Mouse (Mus musculus): ENCODE measurements around the gene Map7. TPM values are rescaled to one million over a fixed set of nuclear protein-coding genes. Genes with fewer than 3 reads are reported as not detected.
A peak's percentile ranks its signal among the peaks of the same experiment; 100 is the strongest.

The Map7 gene
- total and polyA plus RNA-seq, 2 experiments from 2014 or later: 6.3 to 14.5 TPM

DNA sequence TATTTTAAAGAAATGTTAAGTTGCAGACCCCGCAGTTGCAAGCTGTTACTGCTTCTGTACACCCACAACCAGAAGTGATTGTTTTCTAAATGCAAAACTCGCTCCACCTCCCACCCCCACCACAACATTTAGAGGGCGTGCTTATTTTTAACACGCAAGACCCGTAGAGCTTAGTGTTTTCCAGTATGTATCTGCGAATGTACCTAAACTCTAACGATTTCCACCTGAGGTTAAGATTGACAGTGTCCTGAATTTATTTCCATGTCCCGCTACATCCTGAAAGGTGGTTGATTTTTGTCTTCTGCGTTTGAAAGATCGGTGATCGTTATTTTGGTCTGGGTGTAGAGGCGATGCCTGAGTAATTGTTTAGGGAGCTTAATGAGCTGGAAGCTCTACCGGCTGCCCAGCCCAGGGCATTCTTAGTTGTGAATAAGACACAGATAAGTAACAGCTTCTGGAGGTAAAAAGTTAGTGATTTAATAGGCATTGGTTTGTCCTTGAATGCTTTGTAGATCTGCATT is 1.6 kb downstream of the Map7 start:
- Histone ChIP-seq H3K4me3 (ENCODE audit: low read depth, low read length) (peak overlapping the region; percentile 71), H3K9me3 (ENCODE audit: low read length) (no peaks in the 10 kb centered on the region), H3K27ac (ENCODE audit: low read depth, low read length) (no peak overlapping the region), H3K9ac (peak overlapping the region; percentile 55), H3K4me2 (ENCODE audit: low read depth) (peak overlapping the region; percentile 95), H3K27me3 (ENCODE audit: insufficient read depth, low read length) (peaks cover 23% of the 10 kb centered on the region), H3K36me3 (ENCODE audit: insufficient read depth) (no peaks in the 10 kb centered on the region), H3K4me1 (ENCODE audit: insufficient read depth) (no peaks in the 10 kb centered on the region)
- DNase-seq: peak; percentile 56
- ATAC-seq: no peak
- WGBS: under 1% methylated on average over 13 of the region's 13 CpGs
- TF ChIP-seq CTCF (IDR thresholded peaks at IDR 0.05; ENCODE audit: low read depth): no peak

- TF ChIP-seq CTCF (IDR thresholded peaks at IDR 0.05; ENCODE audit: low read depth): peak; percentile 56
- H3K9me3 ChIP-seq (ENCODE audit: low read length): no peaks in the 10 kb centered on the region
- H3K27me3 ChIP-seq (ENCODE audit: insufficient read depth, low read length): peaks cover 23% of the 10 kb centered on the region
- no peak overlapping the region for H3K4me3 ChIP-seq (ENCODE audit: low read depth, low read length)
- no peak for ATAC-seq
- H3K9ac ChIP-seq: no peak overlapping the region
- H3K4me2 ChIP-seq (ENCODE audit: low read depth): no peak overlapping the region
- H3K4me1 ChIP-seq (ENCODE audit: insufficient read depth): no peaks in the 10 kb centered on the region
- no peak overlapping the region for H3K27ac ChIP-seq (ENCODE audit: low read depth, low read length)
- DNase-seq: no peak
- 88% methylated on average over 1 of the region's 1 CpGs for WGBS
- no peaks in the 10 kb centered on the region for H3K36me3 ChIP-seq (ENCODE audit: insufficient read depth)
Observed at GRCm38 (mm10) chr10:20152131-20152530, 3.9 kb downstream of the Map7 start.

- WGBS: 47% methylated on average over 2 of the region's 2 CpGs
- Histone ChIP-seq H3K36me3 (ENCODE audit: insufficient read depth) (no peaks in the 10 kb centered on the region), H3K4me2 (ENCODE audit: low read depth) (no peak overlapping the region), H3K4me1 (ENCODE audit: insufficient read depth) (no peaks in the 10 kb centered on the region), H3K9ac (no peak overlapping the region), H3K9me3 (ENCODE audit: low read length) (no peaks in the 10 kb centered on the region), H3K27ac (ENCODE audit: low read depth, low read length) (no peak overlapping the region), H3K27me3 (ENCODE audit: insufficient read depth, low read length) (peaks cover 16% of the 10 kb centered on the region), H3K4me3 (ENCODE audit: low read depth, low read length) (no peak overlapping the region)
- no peak for TF ChIP-seq CTCF (IDR thresholded peaks at IDR 0.05; ENCODE audit: low read depth)
- DNase-seq (no peak), ATAC-seq (no peak)
Observed at GRCm38 (mm10) chr10:20153507-20153906, 5.2 kb downstream of the Map7 start.

GRCm38 (mm10) chr10:20155401-20155800 is 7.1 kb downstream of the Map7 start:
- WGBS: 75% methylated on average over 7 of the region's 7 CpGs
- DNase-seq: no peak
- peaks cover 7% of the 10 kb centered on the region; the same call in 1 of the 2 replicates for H3K27me3 ChIP-seq (ENCODE audit: insufficient read depth, low read length)
- no peaks in the 10 kb centered on the region for H3K36me3 ChIP-seq (ENCODE audit: insufficient read depth)
- no peak for TF ChIP-seq CTCF (IDR thresholded peaks at IDR 0.05; ENCODE audit: low read depth)
- H3K27ac ChIP-seq (ENCODE audit: low read depth, low read length): no peak overlapping the region
- ATAC-seq: no peak
- H3K4me1 ChIP-seq (ENCODE audit: insufficient read depth): no peaks in the 10 kb centered on the region
- no peak overlapping the region for H3K9ac ChIP-seq
- H3K4me3 ChIP-seq (ENCODE audit: low read depth, low read length): no peak overlapping the region
- no peaks in the 10 kb centered on the region for H3K9me3 ChIP-seq (ENCODE audit: low read length)
- H3K4me2 ChIP-seq (ENCODE audit: low read depth): no peak overlapping the region

DNA sequence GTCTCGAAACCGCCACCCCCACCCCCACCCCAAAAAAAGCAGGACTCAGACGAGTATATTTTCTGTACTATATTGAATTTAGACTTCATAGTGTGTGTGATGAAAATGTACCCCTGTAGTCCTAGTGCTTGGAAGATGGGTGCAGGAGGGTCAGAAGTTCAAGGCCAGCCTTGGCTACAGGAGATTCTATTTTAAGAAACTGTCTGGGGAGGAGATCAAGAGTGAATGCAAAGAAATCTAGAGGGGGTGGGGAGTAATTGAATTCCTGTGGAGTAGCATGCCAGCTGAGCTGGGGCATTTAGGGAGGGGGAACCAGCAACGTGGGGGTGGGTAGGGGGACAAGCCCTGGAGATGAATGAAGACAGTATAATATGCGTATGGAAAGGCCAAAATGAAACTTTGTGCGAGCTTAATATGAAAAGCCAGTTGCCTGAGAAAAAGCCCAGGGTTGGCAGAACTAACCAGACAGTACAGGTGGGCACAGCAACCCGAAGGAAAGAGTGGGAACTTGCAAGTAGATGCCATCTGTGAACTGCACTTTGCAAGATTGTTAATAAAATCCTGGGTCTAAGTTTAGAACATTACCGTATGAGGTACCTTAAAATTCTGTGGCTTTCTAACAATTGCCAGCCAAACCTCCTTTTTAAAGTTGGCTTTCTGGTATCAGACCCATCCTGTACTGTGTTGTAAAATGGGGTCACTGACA is 8.9 kb downstream of the Map7 start:
- DNase-seq (no peak), ATAC-seq (no peak)
- Histone ChIP-seq H3K4me2 (ENCODE audit: low read depth) (no peak overlapping the region), H3K27me3 (ENCODE audit: insufficient read depth, low read length) (no peaks in the 10 kb centered on the region), H3K27ac (ENCODE audit: low read depth, low read length) (no peak overlapping the region), H3K36me3 (ENCODE audit: insufficient read depth) (no peaks in the 10 kb centered on the region), H3K9me3 (ENCODE audit: low read length) (no peaks in the 10 kb centered on the region), H3K4me1 (ENCODE audit: insufficient read depth) (no peaks in the 10 kb centered on the region), H3K9ac (no peak overlapping the region), H3K4me3 (ENCODE audit: low read depth, low read length) (no peak overlapping the region)
- WGBS: 79% methylated on average over 8 of the region's 8 CpGs
- TF ChIP-seq CTCF (IDR thresholded peaks at IDR 0.05; ENCODE audit: low read depth): no peak

- Histone ChIP-seq H3K27me3 (ENCODE audit: insufficient read depth, low read length) (no peaks in the 10 kb centered on the region), H3K9me3 (ENCODE audit: low read length) (no peaks in the 10 kb centered on the region), H3K27ac (ENCODE audit: low read depth, low read length) (no peak overlapping the region), H3K9ac (no peak overlapping the region), H3K36me3 (ENCODE audit: insufficient read depth) (no peaks in the 10 kb centered on the region), H3K4me1 (ENCODE audit: insufficient read depth) (no peaks in the 10 kb centered on the region), H3K4me3 (ENCODE audit: low read depth, low read length) (no peak overlapping the region), H3K4me2 (ENCODE audit: low read depth) (no peak overlapping the region)
- ATAC-seq (no peak), DNase-seq (no peak)
- no peak for TF ChIP-seq CTCF (IDR thresholded peaks at IDR 0.05; ENCODE audit: low read depth)
- WGBS: 82% methylated on average over 4 of the region's 4 CpGs
Observed at GRCm38 (mm10) chr10:20158756-20159155, 10.5 kb downstream of the Map7 start.

GRCm38 (mm10) chr10:20159308-20159707 is 11.0 kb downstream of the Map7 start:
- Histone ChIP-seq H3K4me1 (ENCODE audit: insufficient read depth) (no peaks in the 10 kb centered on the region), H3K27me3 (ENCODE audit: insufficient read depth, low read length) (no peaks in the 10 kb centered on the region), H3K27ac (ENCODE audit: low read depth, low read length) (no peak overlapping the region), H3K36me3 (ENCODE audit: insufficient read depth) (no peaks in the 10 kb centered on the region), H3K4me2 (ENCODE audit: low read depth) (no peak overlapping the region), H3K9ac (no peak overlapping the region), H3K9me3 (ENCODE audit: low read length) (no peaks in the 10 kb centered on the region), H3K4me3 (ENCODE audit: low read depth, low read length) (no peak overlapping the region)
- ATAC-seq: no peak
- TF ChIP-seq CTCF (IDR thresholded peaks at IDR 0.05; ENCODE audit: low read depth): no peak
- 93% methylated on average over 5 of the region's 5 CpGs for WGBS
- DNase-seq: no peak
